Mouse (Mus musculus): Measurements from ENCODE around the gene Atp8a2.

The Atp8a2 gene

GRCm38 (mm10) chr14:59695160-59695559 lies 501.8 kb downstream of the Atp8a2 start:
- no peak for DNase-seq

DNA sequence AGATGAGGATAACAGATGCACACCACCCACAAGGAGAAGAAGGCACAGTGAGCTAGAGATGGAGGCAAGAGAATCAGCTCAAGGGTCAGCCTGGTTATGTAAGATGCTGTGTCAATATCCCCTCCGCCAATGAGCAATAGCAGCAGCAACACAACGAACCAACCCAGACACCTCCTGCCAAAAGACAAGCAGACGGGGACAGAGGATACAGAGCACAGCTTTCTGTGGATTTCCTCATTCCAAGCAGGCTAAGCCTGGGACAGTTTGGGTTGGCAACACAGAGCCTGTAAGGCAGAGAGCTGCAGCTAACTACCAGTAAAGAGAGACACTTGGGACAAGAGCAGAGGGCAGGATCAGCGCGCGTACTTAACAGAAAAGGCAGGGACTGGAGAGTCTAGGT lies 504.8 kb downstream of the Atp8a2 start:
- peak in 1 of 2 experiments; percentile 5 for DNase-seq

DNA sequence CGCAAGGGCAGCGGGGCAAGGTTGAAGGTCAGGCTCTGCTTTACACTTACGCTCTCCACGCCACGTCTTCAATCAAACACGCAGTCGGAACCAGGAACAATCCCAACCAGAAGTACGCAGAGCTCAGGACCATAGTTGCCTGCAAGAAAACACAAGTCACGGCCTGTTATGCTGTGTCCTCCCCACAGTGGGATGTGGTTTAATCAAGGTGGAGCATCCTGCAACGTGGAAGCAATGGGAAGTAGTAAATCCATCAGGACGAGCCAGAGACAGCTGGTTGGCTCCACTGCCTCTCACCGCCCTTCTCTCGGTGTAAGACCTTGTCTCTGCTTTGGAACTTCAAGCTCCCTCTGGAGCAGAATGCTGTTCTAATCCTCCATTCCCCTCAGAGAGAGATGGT lies 505.6 kb downstream of the Atp8a2 start:
- peak; percentile 19 to 20 for DNase-seq

- DNase-seq, result no peak
These were observed 506.0 kb downstream of the Atp8a2 start for GRCm38 (mm10) chr14:59690954-59691353.

DNA sequence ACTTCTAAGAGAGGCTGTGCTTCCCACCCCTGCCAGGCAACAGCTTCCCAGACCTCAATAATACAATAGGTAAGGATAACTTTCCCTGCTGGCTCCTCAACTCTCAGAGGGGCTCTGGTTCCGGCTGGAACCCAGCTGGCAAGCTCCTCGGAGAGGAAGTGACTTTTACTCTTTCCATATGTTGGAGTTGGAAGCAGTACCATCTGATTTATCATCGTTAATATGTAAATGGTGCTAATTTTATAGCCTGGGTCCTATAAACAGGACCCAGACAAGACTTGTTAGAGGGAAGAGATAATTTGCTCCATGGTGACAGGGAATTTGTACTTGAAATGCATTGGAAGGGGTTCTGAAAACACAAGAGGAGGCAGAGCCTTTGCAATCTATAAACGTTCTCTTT lies 507.4 kb downstream of the Atp8a2 start:
- DNase-seq, result peak; percentile 42 to 44

DNA sequence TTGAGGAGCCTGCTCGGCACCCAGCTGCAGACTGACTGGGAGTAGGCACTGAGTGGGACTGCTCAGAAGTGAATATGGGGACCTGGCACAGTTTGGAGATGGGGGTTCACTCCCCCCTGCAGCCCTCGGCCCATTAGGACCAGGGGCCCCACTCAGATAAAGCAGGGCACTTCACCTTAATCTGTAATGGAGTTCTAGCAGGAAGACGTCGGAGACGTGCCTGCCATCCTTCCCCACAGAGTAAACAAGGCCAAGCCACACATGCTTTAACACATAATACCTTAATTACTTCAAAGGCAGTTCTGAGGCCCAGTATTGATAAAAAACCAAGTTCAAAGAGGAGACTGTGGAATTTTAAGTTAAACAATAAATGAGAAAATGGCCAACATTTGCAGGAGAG lies 510.8 kb downstream of the Atp8a2 start:
- DNase-seq, result no peak

GRCm38 (mm10) chr14:59685343-59685742 lies 511.6 kb downstream of the Atp8a2 start:
- DNase-seq, result peak in 1 of 2 experiments; percentile 26

DNA sequence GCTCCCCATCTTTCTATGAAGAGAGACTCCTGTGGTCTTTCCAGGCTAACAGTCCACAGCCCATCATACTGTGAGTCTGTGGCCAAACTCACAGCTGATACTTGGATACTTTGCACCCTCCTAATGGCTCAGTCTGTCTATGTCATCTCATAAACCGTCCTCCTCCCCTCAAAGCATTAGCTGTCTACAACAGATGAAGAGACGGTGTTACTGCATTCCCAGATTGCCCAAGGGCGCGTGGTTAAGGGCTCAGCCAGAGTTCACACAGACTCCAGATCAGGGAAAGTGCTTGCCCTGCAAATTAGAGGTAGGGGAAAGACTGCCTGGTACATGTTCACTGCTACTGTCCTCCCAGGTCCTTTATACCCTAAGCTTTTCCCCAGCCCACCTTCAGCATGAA lies 515.1 kb downstream of the Atp8a2 start:
- no peak for DNase-seq

DNA sequence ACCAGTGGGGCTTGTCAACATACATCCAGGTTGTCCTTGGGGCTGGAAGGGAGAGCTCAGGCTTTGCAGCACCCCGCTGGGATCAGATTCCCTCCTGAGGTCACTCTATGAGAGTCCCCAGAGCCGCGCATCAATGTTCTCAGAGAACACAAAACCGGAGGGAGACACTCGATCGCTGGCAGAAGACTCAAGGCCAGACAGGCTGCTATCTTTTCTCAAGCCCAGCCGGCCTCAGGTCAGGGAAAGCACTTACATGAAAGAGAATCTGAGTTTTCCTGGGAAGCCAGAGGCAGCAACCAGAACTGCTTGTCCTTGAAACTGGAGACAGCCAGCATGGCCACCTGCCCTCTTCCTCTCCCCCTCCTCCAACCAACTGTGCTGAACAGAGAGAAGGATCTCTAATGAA lies 519.4 kb downstream of the Atp8a2 start:
- no peak for DNase-seq

DNA sequence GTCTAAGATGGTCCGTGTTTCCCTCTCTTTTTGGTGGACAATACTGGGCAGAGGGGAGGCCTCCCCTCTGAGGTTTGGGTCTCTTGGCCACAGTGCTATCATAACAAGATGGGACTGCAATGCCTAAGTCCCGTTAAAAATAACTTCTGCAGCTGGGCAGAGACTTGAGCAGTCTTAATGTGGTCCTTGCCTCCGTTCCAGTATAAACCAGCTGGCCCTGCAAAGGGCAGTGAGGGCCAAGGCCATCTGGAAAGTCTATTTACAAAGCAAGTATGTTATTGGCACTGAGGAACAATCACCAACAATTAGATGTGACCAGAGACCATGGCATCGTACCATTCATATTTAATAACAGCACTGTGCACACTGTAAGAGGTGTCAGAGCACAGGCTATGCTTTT lies 521.6 kb downstream of the Atp8a2 start:
- no peak for DNase-seq

DNA sequence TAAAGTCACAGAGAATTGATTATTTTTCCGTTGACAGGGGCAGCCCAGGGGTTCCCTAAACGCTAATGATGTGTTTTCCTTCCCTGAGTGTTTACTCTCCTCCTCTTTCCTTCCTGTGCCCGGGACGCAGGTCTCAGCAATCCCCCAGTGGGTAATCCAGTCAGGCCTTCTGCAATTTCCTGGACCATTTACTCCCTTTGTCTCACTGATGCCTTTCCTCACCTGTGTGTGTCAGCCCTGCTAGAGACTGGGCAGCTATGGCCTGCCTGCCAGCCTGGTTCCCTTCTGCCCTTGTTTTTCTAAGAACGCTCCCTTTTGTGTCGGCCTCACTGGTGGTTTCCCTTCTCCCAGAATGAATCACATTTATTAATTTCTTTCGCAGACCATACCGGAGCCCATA lies 522.4 kb downstream of the Atp8a2 start:
- no peak for DNase-seq

- DNase-seq, result no peak
These were observed 524.0 kb downstream of the Atp8a2 start for GRCm38 (mm10) chr14:59672893-59673515.

DNA sequence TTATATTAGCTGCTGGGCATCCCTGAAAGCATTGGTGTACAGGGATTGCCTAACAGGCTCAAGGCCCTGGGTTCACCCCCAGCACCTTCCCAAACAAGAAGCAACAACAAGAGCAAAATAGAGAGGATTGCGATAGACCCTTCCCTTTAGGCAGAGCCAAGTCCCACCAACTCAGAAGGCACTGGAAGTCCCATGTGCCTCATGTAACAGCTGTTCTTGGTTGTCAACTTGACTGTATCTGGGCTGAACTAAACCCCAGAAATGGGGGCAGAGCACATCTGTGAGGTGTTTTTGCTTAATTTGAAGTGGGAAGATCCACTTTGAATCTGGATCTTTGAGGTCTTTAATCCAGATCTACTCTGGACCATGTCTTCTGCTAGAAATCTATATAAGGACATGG lies 539.9 kb downstream of the Atp8a2 start:
- no peak for DNase-seq

GRCm38 (mm10) chr14:59656591-59656990 lies 540.4 kb downstream of the Atp8a2 start:
- no peak for DNase-seq

DNA sequence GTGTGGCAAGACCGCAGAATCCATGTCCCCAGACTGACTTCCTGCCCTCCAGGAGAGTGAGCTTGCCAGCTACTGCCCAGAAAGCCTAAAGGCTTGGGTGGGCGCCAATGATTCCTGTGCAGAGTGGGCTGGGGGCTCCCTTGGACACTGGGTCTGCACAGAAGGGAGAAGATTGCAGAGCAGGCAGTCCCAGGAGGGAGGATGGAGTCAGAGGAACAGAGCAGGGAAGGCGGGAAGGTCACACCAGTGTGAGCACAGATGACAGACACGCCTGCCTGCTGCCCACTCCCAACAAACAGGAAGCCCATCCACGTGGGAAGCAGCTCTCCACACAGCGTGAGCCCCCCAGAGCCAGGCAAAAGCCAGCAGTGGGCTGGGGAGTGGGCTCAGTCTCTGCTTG lies 547.6 kb downstream of the Atp8a2 start:
- DNase-seq, result no peak

GRCm38 (mm10) chr14:59648611-59649010 lies 548.4 kb downstream of the Atp8a2 start:
- no peak for DNase-seq

DNA sequence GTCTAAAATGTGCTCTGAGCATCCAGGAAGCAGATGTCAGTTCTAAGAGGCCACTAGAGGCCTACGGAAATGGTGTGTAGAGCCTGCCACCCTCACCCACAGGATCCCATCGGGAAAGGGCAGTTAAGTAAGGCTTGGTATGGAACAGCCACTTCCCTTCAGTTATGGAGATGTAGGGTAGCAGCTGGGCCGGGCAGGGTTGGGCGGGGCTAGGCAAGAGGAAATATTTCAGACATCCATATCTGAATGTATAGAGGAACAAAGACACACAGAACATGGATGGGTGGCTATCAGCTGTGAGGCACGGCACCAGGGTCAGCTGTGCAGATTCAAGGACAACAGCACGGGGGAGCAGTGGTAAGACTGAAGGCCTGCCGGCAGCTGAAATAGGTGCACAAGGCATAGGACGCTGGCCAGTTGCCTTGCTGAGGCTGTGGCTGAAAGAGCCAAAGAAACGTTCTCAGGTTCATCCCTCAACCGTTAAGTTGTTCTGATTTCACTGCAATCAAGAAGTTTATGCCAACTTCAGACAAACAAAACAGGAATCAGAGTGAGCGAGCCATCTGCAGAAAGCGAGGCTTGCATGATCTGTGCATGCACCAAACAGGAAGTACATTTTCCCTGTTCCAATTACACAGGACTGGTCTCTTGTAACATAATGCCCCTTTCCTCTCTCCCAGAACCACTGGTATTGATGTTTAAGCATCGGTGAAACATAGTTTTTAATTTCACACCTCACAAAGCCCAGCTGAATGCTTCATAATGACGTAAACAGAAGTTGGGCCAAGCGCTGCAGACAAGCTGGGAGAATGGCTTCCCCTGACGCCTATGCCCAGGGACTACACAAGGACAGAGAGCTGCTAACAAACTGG lies 549.9 kb downstream of the Atp8a2 start:
- DNase-seq, result peak in 1 of 2 experiments; percentile 42

DNA sequence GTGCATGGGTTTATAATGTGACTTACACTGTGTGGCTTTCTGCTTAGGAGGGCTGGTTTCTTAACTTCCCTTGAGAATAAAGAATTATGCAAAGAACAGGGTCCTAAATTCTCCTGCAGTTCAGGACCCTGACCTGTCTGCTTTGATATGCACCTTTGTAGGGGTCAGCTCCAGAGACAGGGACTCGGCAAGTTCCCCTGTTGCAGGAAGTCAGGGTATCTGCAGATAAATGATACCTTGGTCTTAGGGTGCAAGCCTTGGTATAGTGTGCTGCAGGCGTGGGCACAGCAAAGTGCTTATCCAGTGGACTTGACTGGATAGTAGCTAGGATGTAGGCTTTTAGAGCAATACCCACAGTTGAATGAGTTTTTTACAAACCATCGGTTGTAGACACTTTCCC lies 552.1 kb downstream of the Atp8a2 start:
- DNase-seq, result no peak

- no peak for DNase-seq
These were observed 552.8 kb downstream of the Atp8a2 start for GRCm38 (mm10) chr14:59644166-59644565.

GRCm38 (mm10) chr14:59643582-59643981 lies 553.4 kb downstream of the Atp8a2 start:
- DNase-seq, result peak in 1 of 2 experiments; percentile 44

DNA sequence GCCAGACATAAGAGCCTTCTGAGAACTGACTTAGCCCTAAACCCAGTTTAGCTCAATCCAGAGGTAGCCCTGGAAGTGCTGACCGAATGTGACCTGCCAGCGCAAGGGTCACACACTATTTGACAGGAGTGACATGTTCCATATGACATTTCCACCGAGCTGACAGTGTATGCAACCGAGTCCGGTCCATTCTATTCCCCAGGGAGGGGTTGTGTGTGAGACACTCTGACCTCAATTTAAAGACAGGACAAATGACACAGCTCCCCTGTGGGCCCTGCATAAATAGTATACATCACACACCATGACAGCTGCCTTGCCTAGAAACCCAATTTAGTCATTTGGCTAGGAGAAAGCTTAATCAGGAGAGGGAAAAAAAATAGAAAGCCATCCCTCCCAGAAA lies 555.1 kb downstream of the Atp8a2 start:
- DNase-seq, result no peak

DNA sequence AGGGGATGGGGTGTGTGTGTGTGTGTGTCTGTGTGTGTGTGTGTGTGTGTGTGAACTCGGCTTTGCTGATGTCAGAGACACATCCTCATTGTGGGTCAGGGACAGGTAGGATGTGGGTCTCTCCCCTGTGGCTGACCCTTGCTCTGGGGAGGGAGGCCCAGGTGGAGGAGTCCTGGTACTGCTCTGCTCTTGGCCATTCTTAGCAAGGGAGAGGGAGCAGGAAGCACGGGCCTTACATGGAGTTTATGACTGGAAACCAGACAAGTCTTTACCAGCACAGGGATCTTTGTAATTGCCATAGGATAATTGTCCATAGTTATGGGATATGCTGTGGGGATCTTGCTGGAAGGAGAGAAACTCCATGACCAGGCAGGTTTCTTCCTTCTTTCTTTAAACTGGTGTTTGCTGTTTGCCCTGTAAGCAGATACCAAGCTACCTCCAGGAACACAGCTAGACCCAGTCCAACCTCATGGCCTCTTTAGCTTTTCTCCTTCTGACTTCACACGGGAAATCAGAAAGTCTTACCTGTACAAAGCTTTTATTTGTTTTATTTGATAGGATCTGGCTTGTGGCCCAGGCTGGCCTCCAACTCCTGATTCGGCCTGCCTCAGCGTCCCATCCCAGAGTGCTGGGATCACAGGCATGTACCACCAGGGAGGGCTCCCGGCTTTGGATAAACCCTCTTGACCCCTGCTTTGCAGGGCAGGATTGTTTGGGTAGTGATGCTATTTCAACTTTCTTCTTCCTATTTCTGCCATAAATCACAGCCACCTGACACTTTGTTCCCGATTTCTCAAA lies 557.9 kb downstream of the Atp8a2 start:
- no peak for DNase-seq

DNA sequence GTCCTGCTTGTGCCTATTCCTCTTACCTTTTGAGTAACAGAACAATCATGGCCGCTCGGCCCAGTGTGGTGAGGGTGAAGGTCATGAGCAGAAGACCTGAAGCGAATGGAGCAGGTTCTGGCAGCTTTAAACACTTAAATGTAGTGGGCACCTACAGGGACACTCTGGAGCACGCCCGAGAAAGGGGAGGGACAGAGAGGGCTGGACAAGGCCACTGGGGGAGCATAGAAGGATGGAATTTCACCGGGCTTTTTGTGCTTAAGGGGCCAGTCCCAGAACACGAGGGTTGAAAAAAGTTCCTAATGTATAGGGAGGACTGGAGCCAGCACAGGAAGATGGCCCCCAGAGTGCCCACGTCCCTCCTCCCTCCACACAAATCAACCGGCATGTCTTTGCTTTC lies 563.0 kb downstream of the Atp8a2 start:
- DNase-seq, result no peak

Data from kidney, postnatal 4 days (tissue).